Mouse (Mus musculus): ENCODE results near the gene Gcc2.
A peak's percentile ranks its signal among the peaks of the same experiment; 100 is the strongest.
"Not testable (repeated sequence)": the region's sequence is repeated elsewhere in the genome, so short reads cannot be mapped to it uniquely, and the experiment has no call there.

Gcc2 gene

GRCm38 (mm10) chr10:58255213-58255892 is at the start of gene Gcc2:
Gcc2 (plus strand) TSS chr10:58255497.
- DNase-seq (ENCODE audit: low spot score in 2 of 2) = peak; percentile 92

GRCm38 (mm10) chr10:58205986-58206385 is 49.3 kb upstream of the Gcc2 start:
- DNase-seq (ENCODE audit: low spot score in 2 of 2) = no peak

DNA sequence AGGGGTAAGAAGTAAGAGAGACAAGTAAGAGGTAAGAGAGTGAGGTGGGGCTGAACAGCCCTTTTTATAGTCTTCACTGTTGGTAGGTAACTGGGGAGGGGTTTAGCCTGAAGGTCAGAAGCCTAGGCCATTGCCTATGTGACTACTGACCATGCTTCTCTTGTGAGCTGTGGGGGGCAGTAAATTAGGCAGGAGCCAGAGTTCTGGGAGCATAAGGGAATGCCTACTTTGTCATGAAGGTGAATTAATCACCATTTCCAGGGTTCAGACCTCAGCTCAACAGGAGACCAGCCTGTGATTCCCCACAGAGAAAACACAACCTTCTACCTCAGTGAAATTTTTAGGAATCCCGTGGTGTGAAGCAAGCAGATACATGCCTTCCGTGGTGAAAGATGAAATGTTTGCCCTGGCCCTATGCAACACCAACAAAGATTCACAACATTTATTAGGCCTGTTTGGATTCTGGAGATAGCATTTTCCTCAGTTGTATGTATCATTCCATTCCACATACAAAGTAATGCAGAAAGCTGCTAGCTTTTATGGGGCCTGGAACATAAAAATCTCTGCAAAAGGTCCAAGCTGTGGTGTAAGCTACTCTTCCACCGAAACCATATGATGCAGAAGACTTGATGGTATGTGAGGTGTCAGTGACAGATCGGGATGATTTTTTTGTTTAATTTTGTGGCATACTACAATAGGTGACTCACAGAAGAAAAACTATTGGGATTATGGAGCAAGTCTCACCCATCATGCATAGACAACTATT is 48.5 kb upstream of the Gcc2 start:
- DNase-seq (ENCODE audit: low spot score in 2 of 2) = no peak

DNA sequence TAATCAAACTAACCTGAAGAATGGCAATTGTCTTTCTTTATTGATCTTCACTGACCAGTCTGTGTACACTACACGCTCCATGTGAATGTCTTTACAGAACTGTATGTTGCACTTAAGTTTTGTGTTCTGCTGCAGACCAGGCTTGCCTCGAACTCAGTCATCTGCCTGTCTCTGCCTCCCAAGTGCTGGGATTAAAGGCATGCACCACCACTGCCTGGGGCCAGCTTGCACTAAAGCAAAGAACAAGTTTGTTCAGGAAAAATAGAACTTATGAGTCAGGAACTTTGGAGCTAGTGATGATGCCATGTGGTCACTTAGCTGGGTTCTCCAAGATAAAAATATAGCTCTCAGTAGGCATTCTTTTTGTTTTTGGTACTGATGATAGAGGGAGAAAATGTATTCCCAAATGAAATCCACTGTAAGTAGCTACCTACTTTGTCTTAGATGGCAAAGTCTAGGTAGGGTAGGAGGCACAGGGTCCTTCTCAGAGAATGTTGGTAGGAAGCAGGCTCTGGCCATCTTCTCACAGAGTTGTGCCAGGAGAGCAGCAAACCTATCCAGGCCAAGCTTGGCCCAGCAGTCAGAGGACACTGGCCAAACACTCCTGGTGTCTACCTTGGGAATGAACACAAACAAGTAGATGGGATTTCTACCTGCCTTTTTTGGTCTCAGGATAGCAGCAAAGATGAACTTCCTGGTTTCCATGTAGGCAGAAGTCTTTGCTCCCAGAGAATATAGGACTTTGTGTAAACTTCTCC is 45.4 kb upstream of the Gcc2 start:
- no peak for DNase-seq (ENCODE audit: low spot score in 2 of 2)

GRCm38 (mm10) chr10:58210514-58210913 is 44.8 kb upstream of the Gcc2 start:
- DNase-seq (ENCODE audit: low spot score in 2 of 2) = no peak

DNA sequence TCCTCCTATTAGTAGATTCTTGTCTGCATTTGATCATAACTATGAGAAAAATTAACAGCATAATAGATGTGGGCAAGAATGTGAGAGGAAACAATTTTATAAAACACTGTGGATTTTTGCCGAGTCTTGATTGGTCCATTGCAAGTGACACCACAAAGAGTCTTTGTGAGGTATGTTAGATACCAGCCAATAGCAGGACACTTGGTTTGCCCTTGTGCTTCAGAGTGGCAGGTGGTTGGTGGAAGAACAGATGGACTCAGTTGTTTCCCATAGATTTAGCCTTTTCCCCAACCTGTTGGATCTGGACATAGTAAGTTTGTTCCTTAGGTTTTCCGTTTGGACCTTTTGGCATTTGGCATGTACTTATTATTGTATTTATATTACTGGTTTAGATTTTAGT is 44.1 kb upstream of the Gcc2 start:
- no peak for DNase-seq (ENCODE audit: low spot score in 2 of 2)

GRCm38 (mm10) chr10:58212230-58212629 is 43.1 kb upstream of the Gcc2 start:
- DNase-seq (ENCODE audit: low spot score in 2 of 2) = no peak

DNA sequence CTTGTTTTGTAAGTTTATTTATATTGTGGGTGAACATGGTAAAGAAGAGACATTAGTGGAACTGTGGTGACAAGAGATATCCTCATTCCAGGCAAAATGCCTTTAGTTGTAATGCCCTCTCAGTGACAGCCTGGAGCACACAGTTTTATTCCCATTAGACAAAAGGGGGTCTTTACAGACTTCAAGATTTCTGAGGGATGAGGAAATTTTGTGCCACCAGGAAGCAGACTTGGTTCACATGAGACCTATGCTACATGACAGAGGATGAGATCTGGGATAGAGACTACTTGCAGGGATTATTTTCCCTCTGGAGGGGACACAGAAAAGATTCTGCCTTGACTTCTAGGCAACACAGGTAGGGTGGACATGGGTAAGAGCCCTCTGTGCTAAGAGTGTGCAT is 40.8 kb upstream of the Gcc2 start:
- no peak for DNase-seq (ENCODE audit: low spot score in 2 of 2)

GRCm38 (mm10) chr10:58214934-58215333 is 40.4 kb upstream of the Gcc2 start:
- DNase-seq (ENCODE audit: low spot score in 2 of 2) = no peak

- no peak for DNase-seq (ENCODE audit: low spot score in 2 of 2)
These were observed 39.9 kb upstream of the Gcc2 start for GRCm38 (mm10) chr10:58215353-58215752.

- DNase-seq (ENCODE audit: low spot score in 2 of 2) = no peak
These were observed 37.9 kb upstream of the Gcc2 start for GRCm38 (mm10) chr10:58217366-58217765.

GRCm38 (mm10) chr10:58220726-58221125 is 34.6 kb upstream of the Gcc2 start:
- DNase-seq (ENCODE audit: low spot score in 2 of 2) = no peak

GRCm38 (mm10) chr10:58221571-58221970 is 33.7 kb upstream of the Gcc2 start:
- DNase-seq (ENCODE audit: low spot score in 2 of 2) = not testable (repeated sequence)

DNA sequence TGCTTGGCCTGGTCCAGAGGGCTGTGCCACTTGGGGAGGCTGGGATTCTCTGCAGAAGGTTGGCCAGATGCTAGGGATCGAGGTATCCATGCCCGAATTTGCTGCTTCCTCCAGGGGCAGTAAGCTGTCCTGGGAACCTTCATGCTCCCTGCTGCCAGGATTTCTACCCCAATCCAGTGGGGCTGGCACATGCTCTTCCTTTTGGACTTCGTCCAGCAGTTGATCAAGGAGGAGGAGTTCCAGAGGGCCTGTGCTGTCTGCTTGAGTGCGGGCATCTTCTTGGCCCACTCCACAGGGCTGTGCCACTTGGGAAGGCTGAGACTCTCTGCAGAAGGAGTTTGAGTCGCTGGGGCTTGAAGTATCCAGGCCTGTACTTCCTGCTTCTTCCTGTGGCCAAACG is 32.1 kb upstream of the Gcc2 start:
- not testable (repeated sequence) for DNase-seq (ENCODE audit: low spot score in 2 of 2)

GRCm38 (mm10) chr10:58223972-58224805 is 31.1 kb upstream of the Gcc2 start:
- DNase-seq (ENCODE audit: low spot score in 2 of 2) = peak in 1 of 2 experiments; percentile 25

GRCm38 (mm10) chr10:58224827-58225785 is 30.2 kb upstream of the Gcc2 start, which contains the start of gene AW822073:
AW822073 (minus strand) TSS chr10:58224930.
- not testable (repeated sequence) for DNase-seq (ENCODE audit: low spot score in 2 of 2)

- DNase-seq (ENCODE audit: low spot score in 2 of 2) = not testable (repeated sequence)
These were observed 28.9 kb upstream of the Gcc2 start for GRCm38 (mm10) chr10:58226357-58226756.

DNA sequence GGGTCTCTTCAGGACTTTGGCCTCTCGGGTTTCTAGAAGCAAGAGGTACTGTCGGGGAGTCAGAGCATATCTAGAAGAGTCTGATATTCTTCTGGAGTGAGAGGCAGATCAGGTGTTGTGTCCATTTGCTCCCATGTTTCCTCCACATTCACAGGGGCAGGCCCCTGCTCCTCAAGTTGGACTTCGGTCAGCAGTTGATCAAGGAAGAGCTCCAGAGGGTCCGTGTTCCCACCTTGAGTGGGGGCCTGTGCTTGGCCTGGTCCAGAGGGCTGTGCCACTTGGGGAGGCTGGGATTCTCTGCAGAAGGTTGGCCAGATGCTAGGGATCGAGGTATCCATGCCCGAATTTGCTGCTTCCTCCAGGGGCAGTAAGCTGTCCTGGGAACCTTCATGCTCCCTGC is 27.5 kb upstream of the Gcc2 start:
- DNase-seq (ENCODE audit: low spot score in 2 of 2) = not testable (repeated sequence)

- not testable (repeated sequence) for DNase-seq (ENCODE audit: low spot score in 2 of 2)
These were observed 25.3 kb upstream of the Gcc2 start for GRCm38 (mm10) chr10:58230021-58230420.

GRCm38 (mm10) chr10:58231088-58231487 is 24.2 kb upstream of the Gcc2 start:
- not testable (repeated sequence) for DNase-seq (ENCODE audit: low spot score in 2 of 2)
